Mouse (Mus musculus) G1E (cell line): ENCODE measurements around the gene Gm2a.

Source experiments
- CTCF ChIP-seq: IDR thresholded peaks from 2 replicates; pipeline ENCODE4 v1.5.1; 2012; ENCODE audit warnings: low read depth, low read length, inconsistent platforms, mixed read lengths
- TAL1 ChIP-seq: conservative IDR thresholded peaks from 2 replicates; pipeline ENCODE4 v1.6.1; 2012; ENCODE audit warnings: low read depth, low read length, inconsistent platforms, mixed read lengths

DNA sequence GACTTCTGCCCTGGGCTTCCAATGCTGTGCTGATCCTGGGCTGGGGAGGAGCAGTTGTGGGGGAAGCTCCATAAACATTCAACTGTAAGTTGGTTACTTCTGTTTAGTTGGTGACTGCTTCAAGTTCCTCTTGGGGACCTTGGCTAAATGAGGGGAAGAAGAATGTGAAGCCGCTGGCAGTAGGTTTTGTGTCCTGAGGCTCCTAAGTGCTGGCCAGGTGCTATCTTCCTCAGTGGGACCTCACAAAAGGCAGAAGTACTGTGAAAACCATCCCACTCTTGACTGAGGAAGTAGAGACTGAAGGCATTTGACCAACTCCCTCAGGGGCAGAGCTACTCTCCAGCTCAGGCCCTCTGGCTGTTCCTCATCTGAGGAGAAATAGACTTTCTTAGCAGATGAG is 8.7 kb downstream of the Gm2a start:
- no peak for TF ChIP-seq CTCF
- TF ChIP-seq TAL1 = no peak
